Mouse (Mus musculus) MEL (cell line): ENCODE measurements around the gene Eml1.

Experiments used
- EP300 ChIP-seq, 2 experiments: IDR thresholded peaks; 2 replicates each; pipeline ENCODE4 v1.6.1; 2011; ENCODE audit warnings: improper control_type of control experiment in 2 of 2, low read length in 2 of 2, low read depth in 1 of 2, mild to moderate bottlenecking in 1 of 2
- TAL1 ChIP-seq: IDR thresholded peaks from 2 replicates; pipeline ENCODE4 v1.6.1; 2012; ENCODE audit warnings: mild to moderate bottlenecking, inconsistent platforms, low read length, moderate library complexity, mixed read lengths

DNA sequence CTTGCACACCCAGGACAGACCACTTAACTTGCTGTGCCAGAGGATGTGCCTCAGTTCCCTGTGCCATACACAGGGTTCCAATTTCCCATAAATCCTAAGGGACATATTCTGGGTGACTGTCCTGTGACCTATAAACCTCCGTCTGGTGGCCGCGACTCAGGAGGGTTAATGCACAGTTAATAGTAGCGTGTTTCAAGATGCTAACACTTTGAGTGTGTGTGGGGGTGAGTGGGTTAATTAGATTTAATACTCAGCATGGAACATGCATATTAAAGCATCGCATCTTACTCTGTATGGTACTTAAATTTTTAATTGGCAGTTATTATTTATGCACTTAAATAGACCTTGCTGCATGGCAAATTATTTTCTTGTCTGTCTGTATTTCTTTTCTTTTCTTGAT lies 73.0 kb downstream of the Eml1 start:
- TF ChIP-seq TAL1 (no peak), EP300 (IDR thresholded peaks at IDR 0.05; ENCODE audit: low read depth in 1 of 2, low read length in 2 of 2) (no peak)
